Comparison of ENCODE assay signal across 8 mouse cellular contexts in the genomic region with DNA sequence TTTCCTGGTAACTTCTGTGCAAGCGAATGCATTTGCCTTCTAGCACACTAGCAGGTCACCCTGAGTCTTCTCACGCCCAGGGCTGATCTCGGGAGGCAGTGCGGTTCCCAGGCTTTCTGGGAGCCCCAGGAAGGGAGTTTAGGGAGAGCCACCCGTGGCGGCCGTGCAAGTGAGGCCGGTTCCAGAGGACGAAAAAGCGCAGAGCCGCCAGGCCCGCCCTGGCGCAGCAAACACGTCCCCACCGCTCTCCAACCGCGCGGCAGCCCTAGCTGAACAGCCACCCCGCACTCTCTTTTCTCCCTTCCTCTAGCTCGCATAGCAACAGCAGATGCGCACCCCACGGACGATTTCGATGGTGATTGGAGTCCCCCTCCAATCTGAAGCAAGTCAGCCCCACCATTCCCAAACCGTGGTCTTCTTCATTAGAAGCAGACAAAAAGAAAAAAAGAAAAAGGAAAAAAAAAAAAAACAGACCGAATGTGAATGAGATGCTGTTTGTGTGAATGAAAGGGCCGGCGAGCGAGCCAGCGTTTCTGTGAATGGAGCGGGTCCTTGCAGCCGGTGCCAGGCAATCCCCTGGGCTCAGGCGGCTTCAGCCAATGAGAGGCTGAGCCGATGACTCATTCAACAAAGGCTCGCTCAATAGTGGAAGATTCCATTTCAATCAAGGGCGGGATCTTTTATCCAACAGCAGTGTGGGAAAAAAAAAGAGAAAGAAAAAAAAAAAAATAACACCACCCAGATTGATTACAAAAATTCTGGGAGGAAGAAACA. TPM values are rescaled to one million over a fixed set of nuclear protein-coding genes. Genes with fewer than 3 reads are reported as not detected.
DNase-seq lines count a peak whose midpoint lies in the region; ATAC-seq and TF ChIP-seq lines count a peak whose summit lies in the region.

A gene (minus strand): TSS at position 509 of the 774 bp plus-strand sequence.

- no peaks in the 10 kb centered on the region for H3K36me3 ChIP-seq in intestine, postnatal 0 days (ENCODE audit: control insufficient read depth, insufficient read depth)
- H3K36me3 ChIP-seq in midbrain, embryonic 12.5 days, result no peaks in the 10 kb centered on the region
- no peaks in the 10 kb centered on the region for H3K36me3 ChIP-seq in stomach, embryonic 16.5 days (ENCODE audit: control insufficient read depth, insufficient read depth, low read length)

- peak within 1 kb of the TSS; percentile 43 for H3K4me3 ChIP-seq in intestine, postnatal 0 days (ENCODE audit: low read depth, low read length)
- H3K4me3 ChIP-seq in midbrain, embryonic 12.5 days, result peak within 1 kb of the TSS; percentile 50
- peak within 1 kb of the TSS; percentile 43 for H3K4me3 ChIP-seq in stomach, embryonic 16.5 days (replicated peaks; ENCODE audit: low read length)

- H3K9ac ChIP-seq in intestine, postnatal 0 days (ENCODE audit: low read depth, low read length), result peak within 1 kb of the TSS; percentile 26; the same call in 1 of the 2 replicates
- H3K9ac ChIP-seq in midbrain, embryonic 12.5 days (replicated peaks), result peak within 1 kb of the TSS; percentile 58
- peak within 1 kb of the TSS; percentile 62 for H3K9ac ChIP-seq in stomach, embryonic 16.5 days (ENCODE audit: low read length)

- peak; percentile 84 for DNase-seq in adrenal gland, postnatal 14 days
- peak; percentile 93 for DNase-seq in embryo, embryonic 11 days
- DNase-seq in gastrocnemius, postnatal 36 days, result peak; percentile 25 to 39
- DNase-seq in left cerebral cortex, postnatal 25 days (ENCODE audit: low spot score in 2 of 2), result peak; percentile 83 to 96

- TF ChIP-seq CTCF in intestine, postnatal 0 days (IDR thresholded peaks at IDR 0.05; ENCODE audit: low read depth), result no peak

- intact Hi-C loops in gastrocnemius, postnatal 36 days (cut with DNase I), result no loop called here
- intact Hi-C loops in left cerebral cortex, postnatal 25 days (cut with DNase I), result loop anchor here (1.0 to 5.0 kb wide), 3 partner anchors 34 to 132 kb away; no protein-coding TSS in a partner anchor

- ATAC-seq in intestine, postnatal 0 days, result no peak
- ATAC-seq in midbrain, embryonic 12.5 days (ENCODE audit: low FRiP score, low read depth), result peak; percentile 93
- peak; percentile 83; the same call in 1 of the 2 replicates for ATAC-seq in stomach, embryonic 16.5 days (ENCODE audit: insufficient read depth, low FRiP score)
- no peak for ATAC-seq in CD4-positive, CD25-positive, alpha-beta regulatory T cell, adult 4 months

- no peaks in the 10 kb centered on the region for H3K9me3 ChIP-seq in intestine, postnatal 0 days (ENCODE audit: control insufficient read depth)
- no peaks in the 10 kb centered on the region for H3K9me3 ChIP-seq in midbrain, embryonic 12.5 days
- H3K9me3 ChIP-seq in stomach, embryonic 16.5 days (replicated peaks; ENCODE audit: control insufficient read depth, low read length), result no peaks in the 10 kb centered on the region

- no peak within 1 kb of the TSS for H3K27ac ChIP-seq in intestine, postnatal 0 days (ENCODE audit: low read depth, low read length)
- peak within 1 kb of the TSS; percentile 90 for H3K27ac ChIP-seq in midbrain, embryonic 12.5 days (replicated peaks)
- H3K27ac ChIP-seq in stomach, embryonic 16.5 days (ENCODE audit: low read length), result no peak within 1 kb of the TSS

- peak within 1 kb of the TSS; percentile 74 for H3K4me2 ChIP-seq in intestine, postnatal 0 days (replicated peaks; ENCODE audit: low read depth)
- peak within 1 kb of the TSS; percentile 59 for H3K4me2 ChIP-seq in midbrain, embryonic 12.5 days (replicated peaks)
- H3K4me2 ChIP-seq in stomach, embryonic 16.5 days (ENCODE audit: low read depth, low read length), result peak within 1 kb of the TSS; percentile 85

- H3K27me3 ChIP-seq in intestine, postnatal 0 days (replicated peaks; ENCODE audit: control insufficient read depth, insufficient read depth, low read length), result peaks cover 64% of the 10 kb centered on the region
- peaks cover 65% of the 10 kb centered on the region for H3K27me3 ChIP-seq in midbrain, embryonic 12.5 days
- H3K27me3 ChIP-seq in stomach, embryonic 16.5 days (ENCODE audit: control insufficient read depth, insufficient read depth, low read length), result peaks cover 55% of the 10 kb centered on the region

- WGBS in intestine, postnatal 0 days, result 1% methylated on average over 36 of the region's 36 CpGs
- under 1% methylated on average over 36 of the region's 36 CpGs for WGBS in midbrain, embryonic 12.5 days
- WGBS in stomach, embryonic 16.5 days, result under 1% methylated on average over 36 of the region's 36 CpGs

- H3K4me1 ChIP-seq in intestine, postnatal 0 days (replicated peaks; ENCODE audit: control insufficient read depth, insufficient read depth, low read length), result no peaks in the 10 kb centered on the region
- peaks cover 54% of the 10 kb centered on the region for H3K4me1 ChIP-seq in midbrain, embryonic 12.5 days
- H3K4me1 ChIP-seq in stomach, embryonic 16.5 days (ENCODE audit: control insufficient read depth, insufficient read depth, low read length), result peaks cover 23% of the 10 kb centered on the region

RNA-seq across cellular contexts. Expression of the gene that starts here (rescaled TPM):
- total RNA-seq in adrenal gland, postnatal 14 days (2021), result 1.1 and 1.9 TPM in 2 replicates
- 1 to 10 TPM in 1 of 2 experiments, under 1 TPM in 1; 0.69 to 1.2 TPM for total RNA-seq in gastrocnemius, postnatal 36 days (2021)
- polyA plus RNA-seq in intestine, postnatal 0 days (2015; fragmentation: Nextera tagmentation; extraction: Ambion mirVana), result 0.17 TPM in 2 replicates
- total RNA-seq in left cerebral cortex, postnatal 25 days (2021), result 100 to 1,000 TPM; 214 to 217 TPM
- 7.9 and 8.3 TPM in 2 replicates for polyA plus RNA-seq in midbrain, embryonic 12.5 days (2016; fragmentation: Nextera tagmentation; extraction: Ambion mirVana)
- 0.14 and 0.31 TPM in 2 replicates for polyA plus RNA-seq in stomach, embryonic 16.5 days (2015; fragmentation: Nextera tagmentation; extraction: Ambion mirVana)
- polyA plus RNA-seq in CD4-positive, CD25-positive, alpha-beta regulatory T cell, adult 4 months (2017; shearing (Covaris generic)), result not detected

Comparison
In these comparisons a context has a peak if more than half of its experiments do, and no peak if none do; other contexts are left out.
1. RNA of the gene that starts here (total RNA-seq): 214 to 217 TPM in left cerebral cortex, postnatal 25 days; 0.69 to 1.2 TPM in gastrocnemius, postnatal 36 days and 1.1 to 1.9 TPM in adrenal gland, postnatal 14 days; every median in the first group is over 10 times any median in the second.
2. Peak in ATAC-seq, H3K4me3 ChIP-seq, H3K9ac ChIP-seq and H3K4me2 ChIP-seq in stomach, embryonic 16.5 days; RNA of the gene not detected or under 1 TPM.
3. DNase-seq: peak in every context shown above with its lines; median percentile 93 in embryo, embryonic 11 days; 90 in left cerebral cortex, postnatal 25 days; 84 in adrenal gland, postnatal 14 days; 32 in gastrocnemius, postnatal 36 days.
4. Peak in every context shown above with its lines, with median percentiles within 50 percentile points of each other: H3K4me2 ChIP-seq, H3K4me3 ChIP-seq and H3K9ac ChIP-seq.